Mouse (Mus musculus) myocyte (in vitro differentiated cells): ENCODE measurements at regions not wholly inside any gene's neighbourhood (a gene's known extent, or its start where the extent isn't known, plus 50 kb on each side); places are given as distances from the start of the nearest gene placed in this dataset.

Experiments used
- H3K27me3 ChIP-seq: one replicate; pipeline ENCODE4 v1.6.1; 2011; ENCODE audit not compliant: control insufficient read depth, insufficient read depth, insufficient read length
- H3K36me3 ChIP-seq: one replicate; pipeline ENCODE4 v1.6.1; 2011; ENCODE audit not compliant: control insufficient read depth, insufficient read depth
- H3K4me2 ChIP-seq: one replicate; pipeline ENCODE4 v1.6.1; 2011; ENCODE audit warnings: low read depth, control low read depth
- H3K4me3 ChIP-seq: one replicate; pipeline ENCODE4 v1.5.1; 2011; ENCODE audit warnings: mild to moderate bottlenecking, control low read depth, moderate library complexity
- H3K79me2 ChIP-seq: one replicate; pipeline ENCODE4 v1.6.1; 2011; ENCODE audit not compliant: control insufficient read depth, insufficient read depth
- H3ac ChIP-seq: one replicate; pipeline ENCODE4 v1.6.1; 2011; ENCODE audit not compliant: control insufficient read depth, insufficient read length
- CEBPB ChIP-seq: IDR thresholded peaks from 2 replicates; pipeline ENCODE4 v1.6.1; 2011; ENCODE audit warnings: mild to moderate bottlenecking, moderate library complexity; ENCODE audit not compliant: poor library complexity, insufficient read depth, severe bottlenecking
- E2F4 ChIP-seq: IDR thresholded peaks from one replicate; pipeline ENCODE4 v1.6.1; 2011; ENCODE audit warnings: mild to moderate bottlenecking, control low read depth, moderate library complexity; ENCODE audit not compliant: insufficient read depth
- MAX ChIP-seq: IDR thresholded peaks from one replicate; pipeline ENCODE4 v1.6.1; 2011; ENCODE audit warnings: low read depth, mild to moderate bottlenecking, control low read depth
- MYOD1 ChIP-seq, 3 experiments: IDR thresholded peaks; one replicate each; pipeline ENCODE4 v1.6.1; 2011; ENCODE audit warnings: control low read depth in 2 of 3, low read depth in 2 of 3, mild to moderate bottlenecking in 2 of 3, moderate library complexity in 1 of 3; ENCODE audit not compliant: insufficient read length in 2 of 3, control insufficient read depth in 1 of 3
- MYOG ChIP-seq, 3 experiments: IDR thresholded peaks; one replicate each; pipeline ENCODE4 v1.6.1; 2011; ENCODE audit warnings: control low read depth in 2 of 3, low read depth in 2 of 3, mild to moderate bottlenecking in 2 of 3; ENCODE audit not compliant: insufficient read length in 2 of 3, control insufficient read depth in 1 of 3, insufficient read depth in 1 of 3
- POLR2A ChIP-seq: IDR thresholded peaks from one replicate; pipeline ENCODE4 v1.6.1; 2011; ENCODE audit warnings: low read depth, mild to moderate bottlenecking, control low read depth, moderate library complexity; ENCODE audit not compliant: insufficient read length
- POLR2AphosphoS2 ChIP-seq: IDR thresholded peaks from one replicate; pipeline ENCODE4 v1.6.1; 2011; ENCODE audit warnings: low read depth, control low read depth; ENCODE audit not compliant: insufficient read length
- REST ChIP-seq: IDR thresholded peaks from one replicate; pipeline ENCODE4 v1.6.1; 2011; ENCODE audit warnings: mild to moderate bottlenecking, control low read depth, moderate library complexity; ENCODE audit not compliant: insufficient read depth, insufficient read length
- SRF ChIP-seq: IDR thresholded peaks from one replicate; pipeline ENCODE4 v1.6.1; 2011; ENCODE audit warnings: low read depth; ENCODE audit not compliant: control insufficient read depth, insufficient read length
- TCF12 ChIP-seq: IDR thresholded peaks from one replicate; pipeline ENCODE4 v1.6.1; 2011; ENCODE audit warnings: mild to moderate bottlenecking, control low read depth; ENCODE audit not compliant: poor library complexity, insufficient read depth, severe bottlenecking
- TCF3 ChIP-seq: IDR thresholded peaks from one replicate; pipeline ENCODE4 v1.6.1; 2011; ENCODE audit warnings: low read depth, control low read depth; ENCODE audit not compliant: insufficient read length
- USF1 ChIP-seq: IDR thresholded peaks from one replicate; pipeline ENCODE4 v1.6.1; 2011; ENCODE audit warnings: low read depth, mild to moderate bottlenecking, control low read depth, moderate library complexity

GRCm38 (mm10) chr8:89605905-89606468 lies 562.0 kb upstream of the Sall1 start:
- no peak overlapping the region for H3K4me2 ChIP-seq
- no peaks in the 10 kb centered on the region for H3K79me2 ChIP-seq
- TF ChIP-seq USF1 (no peak), MAX (no peak), POLR2A (no peak), REST (no peak), POLR2AphosphoS2 (no peak), E2F4 (no peak), SRF (no peak)
- H3K4me3 ChIP-seq = no peak overlapping the region
- no peaks in the 10 kb centered on the region for H3K36me3 ChIP-seq
- no peak overlapping the region for H3ac ChIP-seq
- no peaks in the 10 kb centered on the region for H3K27me3 ChIP-seq

- no peak overlapping the region for H3ac ChIP-seq
- no peaks in the 10 kb centered on the region for H3K79me2 ChIP-seq
- H3K4me2 ChIP-seq = no peak overlapping the region
- H3K4me3 ChIP-seq = no peak overlapping the region
- H3K27me3 ChIP-seq = no peaks in the 10 kb centered on the region
- TF ChIP-seq TCF12 (no peak), USF1 (no peak), SRF (no peak), POLR2AphosphoS2 (no peak), TCF3 (no peak), CEBPB (no peak), REST (no peak), MAX (no peak), POLR2A (no peak), E2F4 (no peak), MYOG (IDR thresholded peaks at IDR 0.05; ENCODE audit: control insufficient read depth in 1 of 3, insufficient read depth in 1 of 3, insufficient read length in 2 of 3, low read depth in 2 of 3) (no peak), MYOD1 (IDR thresholded peaks at IDR 0.05; ENCODE audit: control insufficient read depth in 1 of 3, insufficient read length in 2 of 3, low read depth in 2 of 3) (no peak)
- H3K36me3 ChIP-seq = no peaks in the 10 kb centered on the region
Measured at GRCm38 (mm10) chr8:89604461-89604860, 560.5 kb upstream of the Sall1 start.

GRCm38 (mm10) chr8:89596380-89596779 lies 552.4 kb upstream of the Sall1 start:
- no peaks in the 10 kb centered on the region for H3K36me3 ChIP-seq
- no peaks in the 10 kb centered on the region for H3K79me2 ChIP-seq
- H3K4me3 ChIP-seq = no peak overlapping the region
- no peaks in the 10 kb centered on the region for H3K27me3 ChIP-seq
- TF ChIP-seq TCF3 (no peak), E2F4 (no peak), MYOD1 (IDR thresholded peaks at IDR 0.05; ENCODE audit: control insufficient read depth in 1 of 3, insufficient read length in 2 of 3, low read depth in 2 of 3) (no peak), USF1 (no peak), POLR2A (no peak), SRF (no peak), POLR2AphosphoS2 (no peak), REST (no peak), MYOG (IDR thresholded peaks at IDR 0.05; ENCODE audit: control insufficient read depth in 1 of 3, insufficient read depth in 1 of 3, insufficient read length in 2 of 3, low read depth in 2 of 3) (no peak), MAX (no peak), TCF12 (no peak), CEBPB (no peak)
- no peak overlapping the region for H3K4me2 ChIP-seq
- H3ac ChIP-seq = no peak overlapping the region

GRCm38 (mm10) chr8:89583091-89583490 lies 539.1 kb upstream of the Sall1 start:
- no peak overlapping the region for H3ac ChIP-seq
- H3K4me3 ChIP-seq = no peak overlapping the region
- H3K4me2 ChIP-seq = no peak overlapping the region
- H3K36me3 ChIP-seq = no peaks in the 10 kb centered on the region
- H3K79me2 ChIP-seq = no peaks in the 10 kb centered on the region
- TF ChIP-seq USF1 = no peak
- TF ChIP-seq REST = no peak
- no peak for TF ChIP-seq MYOG (IDR thresholded peaks at IDR 0.05; ENCODE audit: control insufficient read depth in 1 of 3, insufficient read depth in 1 of 3, insufficient read length in 2 of 3, low read depth in 2 of 3)
- TF ChIP-seq E2F4 = no peak
- no peak for TF ChIP-seq TCF3
- no peak for TF ChIP-seq POLR2A
- no peak for TF ChIP-seq CEBPB
- no peak for TF ChIP-seq SRF
- no peak for TF ChIP-seq TCF12
- no peak for TF ChIP-seq POLR2AphosphoS2
- H3K27me3 ChIP-seq = no peaks in the 10 kb centered on the region

GRCm38 (mm10) chr8:89582566-89582965 lies 538.6 kb upstream of the Sall1 start:
- Histone ChIP-seq H3K4me3 (no peak overlapping the region), H3K27me3 (no peaks in the 10 kb centered on the region), H3K36me3 (no peaks in the 10 kb centered on the region), H3K79me2 (no peaks in the 10 kb centered on the region), H3K4me2 (no peak overlapping the region), H3ac (no peak overlapping the region)
- TF ChIP-seq POLR2A (no peak), E2F4 (no peak), MYOD1 (IDR thresholded peaks at IDR 0.05; ENCODE audit: control insufficient read depth in 1 of 3, insufficient read length in 2 of 3, low read depth in 2 of 3) (no peak)
